Mouse (Mus musculus) ES-Bruce4 (cell line): Measurements from ENCODE around the gene 4931428F04Rik.

Experiments
- CTCF ChIP-seq: IDR thresholded peaks from one replicate; pipeline ENCODE4 v1.8.1; 2011; ENCODE audit warnings: low read depth, low read length
- EP300 ChIP-seq: IDR thresholded peaks from 2 replicates; pipeline ENCODE4 v1.6.1; 2011; ENCODE audit warnings: low read depth, low read length; ENCODE audit not compliant: insufficient read depth
- POLR2A ChIP-seq: IDR thresholded peaks from one replicate; pipeline ENCODE4 v1.8.1; 2011; ENCODE audit warnings: low read length; ENCODE audit not compliant: insufficient read depth

DNA sequence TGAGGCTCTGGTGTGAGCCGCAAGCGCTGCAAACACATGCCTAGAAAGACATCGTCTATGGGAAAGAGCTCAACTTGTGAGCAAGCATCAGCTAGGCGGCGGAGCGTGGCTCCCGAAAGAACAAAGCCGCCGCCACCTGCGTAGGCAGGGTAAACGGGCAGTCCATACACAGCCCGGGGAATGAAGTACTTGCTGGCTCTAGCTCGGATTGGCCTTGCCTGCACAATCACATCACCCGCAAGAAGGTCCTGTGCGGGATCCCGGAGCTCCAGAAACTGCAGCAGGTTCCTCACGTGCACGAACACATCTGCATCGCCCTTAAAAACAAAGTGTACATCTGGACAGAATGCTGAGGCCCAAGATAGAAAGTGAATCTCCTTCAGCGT, 35.9 kb downstream of the 4931428F04Rik start:
- no peak for TF ChIP-seq CTCF
- TF ChIP-seq EP300, result no peak
- TF ChIP-seq POLR2A, result no peak
